In the genomic region with DNA sequence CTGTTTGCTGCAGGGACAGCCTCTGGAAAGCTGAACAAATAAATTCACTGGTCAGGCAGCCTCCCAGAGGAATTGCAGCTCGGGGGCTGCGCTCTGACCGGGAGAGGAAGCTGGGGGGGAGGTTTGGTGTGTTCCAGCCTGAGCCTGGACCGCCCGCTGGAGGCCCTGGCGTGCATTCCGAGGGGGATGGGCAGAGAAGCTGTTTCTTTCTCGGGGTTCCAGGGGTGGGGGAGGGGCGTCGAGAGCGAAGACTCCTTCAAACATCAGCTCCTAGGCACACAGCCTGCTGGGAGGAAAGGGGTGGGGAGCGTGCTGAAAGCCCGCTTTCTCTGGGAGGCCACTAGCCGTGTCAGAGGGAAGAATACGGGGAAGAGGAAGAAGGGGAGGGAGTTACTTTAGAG, we compare ENCODE assay signal across 7 mouse cellular contexts. TPM values are rescaled to one million over a fixed set of nuclear protein-coding genes. Genes with fewer than 3 reads are reported as not detected.
DNase-seq lines count a peak whose midpoint lies in the region; ATAC-seq and TF ChIP-seq lines count a peak whose summit lies in the region.

No protein-coding gene starts in this region.

- 4% methylated on average over 15 of the region's 15 CpGs for WGBS in cerebellum, adult 2 months
- 1% methylated on average over 13 of the region's 15 CpGs for WGBS in embryonic facial prominence, embryonic 14.5 days
- WGBS in heart, embryonic 11.5 days (ENCODE audit: insufficient replicate concordance), result 0% methylated on average over 15 of the region's 15 CpGs
- WGBS in kidney, embryonic 14.5 days, result 1% methylated on average over 15 of the region's 15 CpGs
- 2% methylated on average over 15 of the region's 15 CpGs for WGBS in limb, embryonic 15.5 days
- WGBS in midbrain, postnatal 0 days, result 3% methylated on average over 15 of the region's 15 CpGs

- no peak for TF ChIP-seq CTCF in cerebellum, adult 2 months (IDR thresholded peaks at IDR 0.05; ENCODE audit: borderline replicate concordance, insufficient read depth, low read depth, low read length)
- no peak; the same call in 1 of the 2 replicates for TF ChIP-seq CTCF in midbrain, postnatal 0 days (IDR thresholded peaks at IDR 0.05)
- no peak for TF ChIP-seq CTCF in testis, adult 2 months (IDR thresholded peaks at IDR 0.05; ENCODE audit: control insufficient read depth, insufficient read depth, insufficient replicate concordance, low read depth, low read length)

- peak; percentile 70 to 72 for DNase-seq in cerebellum, adult 2 months
- DNase-seq in embryonic facial prominence, embryonic 14.5 days (ENCODE audit: low spot score), result peak; percentile 97
- DNase-seq in midbrain, postnatal 0 days (ENCODE audit: low spot score), result peak; percentile 86

- peaks cover 2% of the 10 kb centered on the region; the same call in 1 of the 2 replicates for H3K9me3 ChIP-seq in embryonic facial prominence, embryonic 14.5 days (ENCODE audit: control insufficient read depth, low read length)
- peaks cover 1% of the 10 kb centered on the region; the same call in 1 of the 2 replicates for H3K9me3 ChIP-seq in heart, embryonic 11.5 days (replicated peaks; ENCODE audit: control insufficient read depth, low read length)
- peaks cover under 1% of the 10 kb centered on the region; the same call in 1 of the 2 replicates for H3K9me3 ChIP-seq in kidney, embryonic 14.5 days (ENCODE audit: control insufficient read depth, low read length)
- H3K9me3 ChIP-seq in limb, embryonic 15.5 days, result no peaks in the 10 kb centered on the region
- H3K9me3 ChIP-seq in midbrain, postnatal 0 days (ENCODE audit: low read length), result no peaks in the 10 kb centered on the region

- no peaks in the 10 kb centered on the region for H3K36me3 ChIP-seq in embryonic facial prominence, embryonic 14.5 days (ENCODE audit: control insufficient read depth, insufficient read depth, low read length)
- no peaks in the 10 kb centered on the region for H3K36me3 ChIP-seq in heart, embryonic 11.5 days (ENCODE audit: control insufficient read depth, insufficient read depth, low read length)
- H3K36me3 ChIP-seq in kidney, embryonic 14.5 days (ENCODE audit: control insufficient read depth, insufficient read depth, low read length), result peaks cover 4% of the 10 kb centered on the region; the same call in 1 of the 2 replicates
- no peaks in the 10 kb centered on the region for H3K36me3 ChIP-seq in limb, embryonic 15.5 days
- H3K36me3 ChIP-seq in midbrain, postnatal 0 days (ENCODE audit: insufficient read depth, low read length), result no peaks in the 10 kb centered on the region
- no peaks in the 10 kb centered on the region for H3K36me3 ChIP-seq in testis, adult 2 months (ENCODE audit: control insufficient read depth, insufficient read depth, low read length)

- peaks cover 18% of the 10 kb centered on the region for H3K4me1 ChIP-seq in cerebellum, adult 2 months (ENCODE audit: control insufficient read depth, insufficient read depth, low read length)
- H3K4me1 ChIP-seq in embryonic facial prominence, embryonic 14.5 days (ENCODE audit: control insufficient read depth, insufficient read depth, low read length), result peaks cover 30% of the 10 kb centered on the region
- peaks cover 28% of the 10 kb centered on the region for H3K4me1 ChIP-seq in heart, embryonic 11.5 days (ENCODE audit: control insufficient read depth, insufficient read depth, low read length)
- peaks cover 35% of the 10 kb centered on the region for H3K4me1 ChIP-seq in kidney, embryonic 14.5 days (ENCODE audit: control insufficient read depth, insufficient read depth, low read length)
- peaks cover 55% of the 10 kb centered on the region for H3K4me1 ChIP-seq in limb, embryonic 15.5 days
- peaks cover 11% of the 10 kb centered on the region; the same call in 1 of the 2 replicates for H3K4me1 ChIP-seq in midbrain, postnatal 0 days (ENCODE audit: insufficient read depth, low read length)
- H3K4me1 ChIP-seq in testis, adult 2 months (ENCODE audit: control insufficient read depth, insufficient read depth, low read length), result peaks cover 41% of the 10 kb centered on the region

- H3K27me3 ChIP-seq in cerebellum, adult 2 months (ENCODE audit: control insufficient read depth, insufficient read depth, low read length), result no peaks in the 10 kb centered on the region
- no peaks in the 10 kb centered on the region for H3K27me3 ChIP-seq in embryonic facial prominence, embryonic 14.5 days (replicated peaks; ENCODE audit: control insufficient read depth, insufficient read depth, low read length)
- H3K27me3 ChIP-seq in heart, embryonic 11.5 days (ENCODE audit: control insufficient read depth, insufficient read depth, low read length), result no peaks in the 10 kb centered on the region
- no peaks in the 10 kb centered on the region for H3K27me3 ChIP-seq in kidney, embryonic 14.5 days (ENCODE audit: control insufficient read depth, insufficient read depth, low read length)
- no peaks in the 10 kb centered on the region for H3K27me3 ChIP-seq in limb, embryonic 15.5 days
- H3K27me3 ChIP-seq in midbrain, postnatal 0 days (ENCODE audit: insufficient read depth, low read length), result no peaks in the 10 kb centered on the region
- no peaks in the 10 kb centered on the region for H3K27me3 ChIP-seq in testis, adult 2 months (ENCODE audit: control insufficient read depth, insufficient read depth, low read length)

- peak overlapping the region; percentile 82 for H3K27ac ChIP-seq in cerebellum, adult 2 months (ENCODE audit: insufficient read depth, low read length)
- H3K27ac ChIP-seq in embryonic facial prominence, embryonic 14.5 days (replicated peaks; ENCODE audit: low read depth, low read length), result peak overlapping the region; percentile 95
- H3K27ac ChIP-seq in heart, embryonic 11.5 days (ENCODE audit: low read depth, low read length), result peak overlapping the region; percentile 100
- peak overlapping the region; percentile 99 for H3K27ac ChIP-seq in kidney, embryonic 14.5 days (ENCODE audit: low read depth, low read length)
- peak overlapping the region; percentile 96 for H3K27ac ChIP-seq in limb, embryonic 15.5 days
- peak overlapping the region; percentile 77 for H3K27ac ChIP-seq in midbrain, postnatal 0 days (ENCODE audit: low read depth, low read length)
- H3K27ac ChIP-seq in testis, adult 2 months (ENCODE audit: control insufficient read depth, insufficient read depth, low read depth, low read length), result peak overlapping the region; percentile 59

- peak overlapping the region; percentile 35 for H3K4me3 ChIP-seq in cerebellum, adult 2 months (replicated peaks; ENCODE audit: insufficient read depth, low read depth, low read length)
- H3K4me3 ChIP-seq in embryonic facial prominence, embryonic 14.5 days (ENCODE audit: low read depth, low read length), result peak overlapping the region; percentile 95
- H3K4me3 ChIP-seq in heart, embryonic 11.5 days (ENCODE audit: low read depth, low read length), result peak overlapping the region; percentile 96
- peak overlapping the region; percentile 84 for H3K4me3 ChIP-seq in kidney, embryonic 14.5 days (ENCODE audit: low read length)
- H3K4me3 ChIP-seq in limb, embryonic 15.5 days, result peak overlapping the region; percentile 80
- H3K4me3 ChIP-seq in midbrain, postnatal 0 days (ENCODE audit: low read depth, low read length), result peak overlapping the region; percentile 11; the same call in 1 of the 2 replicates
- peak overlapping the region; percentile 19 for H3K4me3 ChIP-seq in testis, adult 2 months (ENCODE audit: control insufficient read depth, low read depth, low read length)

- peak; percentile 75 for ATAC-seq in embryonic facial prominence, embryonic 14.5 days (ENCODE audit: low read depth)
- peak; percentile 60 for ATAC-seq in heart, embryonic 11.5 days (replicated peaks; ENCODE audit: insufficient number of reproducible peaks, low FRiP score, low TSS enrichment)
- peak; percentile 82 for ATAC-seq in kidney, embryonic 14.5 days (ENCODE audit: low FRiP score, low TSS enrichment)
- peak; percentile 76 for ATAC-seq in limb, embryonic 15.5 days (ENCODE audit: insufficient number of reproducible peaks, low FRiP score, low TSS enrichment, low read depth)
- ATAC-seq in midbrain, postnatal 0 days (ENCODE audit: low FRiP score), result peak; percentile 31

- peak overlapping the region; percentile 93 for H3K4me2 ChIP-seq in embryonic facial prominence, embryonic 14.5 days (ENCODE audit: low read depth, low read length)
- H3K4me2 ChIP-seq in heart, embryonic 11.5 days, result peak overlapping the region; percentile 95
- H3K4me2 ChIP-seq in kidney, embryonic 14.5 days (replicated peaks; ENCODE audit: low read depth, low read length), result peak overlapping the region; percentile 94
- H3K4me2 ChIP-seq in limb, embryonic 15.5 days, result peak overlapping the region; percentile 84
- peak overlapping the region; percentile 33 for H3K4me2 ChIP-seq in midbrain, postnatal 0 days (ENCODE audit: low read depth, low read length, poor library complexity, severe bottlenecking)

- peak overlapping the region; percentile 97 for H3K9ac ChIP-seq in embryonic facial prominence, embryonic 14.5 days (ENCODE audit: low read depth, low read length)
- peak overlapping the region; percentile 100 for H3K9ac ChIP-seq in heart, embryonic 11.5 days (ENCODE audit: low read depth, low read length)
- H3K9ac ChIP-seq in kidney, embryonic 14.5 days (ENCODE audit: low read depth, low read length), result peak overlapping the region; percentile 97; the same call in 1 of the 2 replicates
- no peak overlapping the region for H3K9ac ChIP-seq in limb, embryonic 15.5 days
- H3K9ac ChIP-seq in midbrain, postnatal 0 days (replicated peaks; ENCODE audit: low read length, poor library complexity, severe bottlenecking), result no peak overlapping the region

- no peak for TF ChIP-seq POLR2A in cerebellum, adult 2 months (IDR thresholded peaks at IDR 0.05; ENCODE audit: borderline replicate concordance, insufficient read depth, low read length)
- no peak for TF ChIP-seq POLR2A in testis, adult 2 months (IDR thresholded peaks at IDR 0.05; ENCODE audit: control insufficient read depth, low read depth, low read length)

RNA-seq across cellular contexts. Expression of a gene that starts 3.9 kb away (rescaled TPM):
- polyA plus RNA-seq in cerebellum, adult 2 months (2012; rRNA removed), result 10.7 and 11.9 TPM in 2 replicates
- polyA plus RNA-seq in embryonic facial prominence, embryonic 14.5 days (2014; fragmentation: Nextera tagmentation; extraction: Ambion mirVana), result 29.5 and 36.4 TPM in 2 replicates
- 50.9 and 55.4 TPM in 2 replicates for polyA plus RNA-seq in heart, embryonic 11.5 days (2014; fragmentation: Nextera tagmentation; extraction: Ambion mirVana)
- 51.1 and 62.2 TPM in 2 replicates for polyA plus RNA-seq in kidney, embryonic 14.5 days (2014; fragmentation: Nextera tagmentation; extraction: Ambion mirVana)
- 28.5 and 35.0 TPM in 2 replicates for polyA plus RNA-seq in limb, embryonic 15.5 days (2015; fragmentation: Nextera tagmentation; extraction: Ambion mirVana)
- total RNA-seq in midbrain, postnatal 0 days (2014; rRNA removed), result 15.1 and 15.2 TPM in 2 replicates
- polyA plus RNA-seq in midbrain, postnatal 0 days (2015; fragmentation: Nextera tagmentation; extraction: Ambion mirVana), result 13.9 and 16.6 TPM in 2 replicates
- polyA plus RNA-seq in testis, adult 2 months (2012; rRNA removed), result 2.5 and 2.8 TPM in 2 replicates

RNA-seq across cellular contexts. Expression of a gene that starts 4.4 kb away (rescaled TPM):
- 2.6 and 3.9 TPM in 2 replicates for polyA plus RNA-seq in cerebellum, adult 2 months (2012; rRNA removed)
- polyA plus RNA-seq in embryonic facial prominence, embryonic 14.5 days (2014; fragmentation: Nextera tagmentation; extraction: Ambion mirVana), result 0.87 and 5.1 TPM in 2 replicates
- 1.4 and 1.5 TPM in 2 replicates for polyA plus RNA-seq in heart, embryonic 11.5 days (2014; fragmentation: Nextera tagmentation; extraction: Ambion mirVana)
- 0.37 TPM in 2 replicates for polyA plus RNA-seq in kidney, embryonic 14.5 days (2014; fragmentation: Nextera tagmentation; extraction: Ambion mirVana)
- polyA plus RNA-seq in limb, embryonic 15.5 days (2015; fragmentation: Nextera tagmentation; extraction: Ambion mirVana), result 0.10 TPM in 1 of 2 replicates, not detected in the other
- 0.94 and 1.8 TPM in 2 replicates for total RNA-seq in midbrain, postnatal 0 days (2014; rRNA removed)
- 3.3 and 4.9 TPM in 2 replicates for polyA plus RNA-seq in midbrain, postnatal 0 days (2015; fragmentation: Nextera tagmentation; extraction: Ambion mirVana)
- polyA plus RNA-seq in testis, adult 2 months (2012; rRNA removed), result 54.7 and 73.0 TPM in 2 replicates

RNA-seq across cellular contexts. Expression of a gene that starts 13.1 kb away (rescaled TPM):
- polyA plus RNA-seq in cerebellum, adult 2 months (2012; rRNA removed), result 11.1 and 12.1 TPM in 2 replicates
- 10.4 and 11.4 TPM in 2 replicates for polyA plus RNA-seq in embryonic facial prominence, embryonic 14.5 days (2014; fragmentation: Nextera tagmentation; extraction: Ambion mirVana)
- 12.9 and 13.9 TPM in 2 replicates for polyA plus RNA-seq in heart, embryonic 11.5 days (2014; fragmentation: Nextera tagmentation; extraction: Ambion mirVana)
- 22.3 and 25.3 TPM in 2 replicates for polyA plus RNA-seq in kidney, embryonic 14.5 days (2014; fragmentation: Nextera tagmentation; extraction: Ambion mirVana)
- 5.2 and 6.6 TPM in 2 replicates for polyA plus RNA-seq in limb, embryonic 15.5 days (2015; fragmentation: Nextera tagmentation; extraction: Ambion mirVana)
- total RNA-seq in midbrain, postnatal 0 days (2014; rRNA removed), result 45.3 and 55.7 TPM in 2 replicates
- polyA plus RNA-seq in midbrain, postnatal 0 days (2015; fragmentation: Nextera tagmentation; extraction: Ambion mirVana), result 9.4 and 10.8 TPM in 2 replicates
- polyA plus RNA-seq in testis, adult 2 months (2012; rRNA removed), result 5.9 and 6.2 TPM in 2 replicates

RNA-seq across cellular contexts. Expression of a gene that starts 34.5 kb away (rescaled TPM):
- 124 and 142 TPM in 2 replicates for polyA plus RNA-seq in cerebellum, adult 2 months (2012; rRNA removed)
- 2.5 and 2.7 TPM in 2 replicates for polyA plus RNA-seq in embryonic facial prominence, embryonic 14.5 days (2014; fragmentation: Nextera tagmentation; extraction: Ambion mirVana)
- polyA plus RNA-seq in heart, embryonic 11.5 days (2014; fragmentation: Nextera tagmentation; extraction: Ambion mirVana), result 3.8 and 5.5 TPM in 2 replicates
- 1.7 and 2.4 TPM in 2 replicates for polyA plus RNA-seq in kidney, embryonic 14.5 days (2014; fragmentation: Nextera tagmentation; extraction: Ambion mirVana)
- polyA plus RNA-seq in limb, embryonic 15.5 days (2015; fragmentation: Nextera tagmentation; extraction: Ambion mirVana), result 1.0 and 1.5 TPM in 2 replicates
- total RNA-seq in midbrain, postnatal 0 days (2014; rRNA removed), result 72.5 and 80.2 TPM in 2 replicates
- polyA plus RNA-seq in midbrain, postnatal 0 days (2015; fragmentation: Nextera tagmentation; extraction: Ambion mirVana), result 103 and 111 TPM in 2 replicates
- polyA plus RNA-seq in testis, adult 2 months (2012; rRNA removed), result 0.85 and 0.97 TPM in 2 replicates

RNA-seq across cellular contexts. Expression of a gene that starts 53.4 kb away (rescaled TPM):
- polyA plus RNA-seq in cerebellum, adult 2 months (2012; rRNA removed), result not detected in 2 replicates
- not detected in 2 replicates for polyA plus RNA-seq in embryonic facial prominence, embryonic 14.5 days (2014; fragmentation: Nextera tagmentation; extraction: Ambion mirVana)
- polyA plus RNA-seq in heart, embryonic 11.5 days (2014; fragmentation: Nextera tagmentation; extraction: Ambion mirVana), result not detected in 2 replicates
- not detected in 2 replicates for polyA plus RNA-seq in kidney, embryonic 14.5 days (2014; fragmentation: Nextera tagmentation; extraction: Ambion mirVana)
- polyA plus RNA-seq in limb, embryonic 15.5 days (2015; fragmentation: Nextera tagmentation; extraction: Ambion mirVana), result not detected in 2 replicates
- total RNA-seq in midbrain, postnatal 0 days (2014; rRNA removed), result not detected in 2 replicates
- not detected in 2 replicates for polyA plus RNA-seq in midbrain, postnatal 0 days (2015; fragmentation: Nextera tagmentation; extraction: Ambion mirVana)
- polyA plus RNA-seq in testis, adult 2 months (2012; rRNA removed), result 1.4 TPM in 1 of 2 replicates, not detected in the other

Comparison
In these comparisons a context has a peak if more than half of its experiments do, and no peak if none do; other contexts are left out.
1. Peak in every context shown above with its lines: DNase-seq, ATAC-seq, H3K4me3 ChIP-seq and H3K27ac ChIP-seq.
2. H3K4me3 ChIP-seq: peak in every context shown above with its lines; median percentile 96 in heart, embryonic 11.5 days; 95 in embryonic facial prominence, embryonic 14.5 days; 84 in kidney, embryonic 14.5 days; 80 in limb, embryonic 15.5 days; 35 in cerebellum, adult 2 months; 19 in testis, adult 2 months; 11 in midbrain, postnatal 0 days.
3. ATAC-seq: peak in every context shown above with its lines; median percentile 82 in kidney, embryonic 14.5 days; 76 in limb, embryonic 15.5 days; 75 in embryonic facial prominence, embryonic 14.5 days; 60 in heart, embryonic 11.5 days; 31 in midbrain, postnatal 0 days.
4. H3K4me2 ChIP-seq: peak in every context shown above with its lines; median percentile 95 in heart, embryonic 11.5 days; 94 in kidney, embryonic 14.5 days; 93 in embryonic facial prominence, embryonic 14.5 days; 84 in limb, embryonic 15.5 days; 33 in midbrain, postnatal 0 days.
5. H3K9ac ChIP-seq: peak in embryonic facial prominence, embryonic 14.5 days (single experiment), heart, embryonic 11.5 days (single experiment) and kidney, embryonic 14.5 days (single experiment); none in limb, embryonic 15.5 days (single experiment) and midbrain, postnatal 0 days (single experiment).